Mouse (Mus musculus) limb, embryonic 12.5 days (tissue): Measurements from ENCODE around the gene Orc2. TPM values are rescaled to one million over a fixed set of nuclear protein-coding genes. Genes with fewer than 3 reads are reported as not detected.
A peak's percentile ranks its signal among the peaks of the same experiment; 100 is the strongest.

Experiments used
- ATAC-seq: fragments of 200-750 bp; cut with Nextera tagmentation; 2 replicates; pipeline ENCODE4 v1.8.0; 2017; ENCODE audit warnings: low read depth, moderate TSS enrichment; ENCODE audit not compliant: insufficient number of reproducible peaks, insufficient read depth, low FRiP score, low TSS enrichment
- H3K27ac ChIP-seq: fragments of 300-500 bp; sonication (generic); 2 replicates; pipeline ENCODE4 v1.5.1; 2016; ENCODE audit warnings: mild to moderate bottlenecking, moderate library complexity
- H3K27me3 ChIP-seq: fragments of 300-500 bp; sonication (generic); 2 replicates; pipeline ENCODE4 v1.6.1; 2016; ENCODE audit warnings: mild to moderate bottlenecking, moderate library complexity
- H3K36me3 ChIP-seq: fragments of 300-500 bp; sonication (generic); 2 replicates; pipeline ENCODE4 v1.6.1; 2016; ENCODE audit warnings: mild to moderate bottlenecking, moderate library complexity
- H3K4me1 ChIP-seq: fragments of 300-500 bp; sonication (generic); replicated peaks from 2 replicates; pipeline ENCODE4 v1.6.1; 2016
- H3K4me2 ChIP-seq: fragments of 300-500 bp; sonication (generic); 2 replicates; pipeline ENCODE4 v1.6.1; 2016; ENCODE audit warnings: mild to moderate bottlenecking, moderate library complexity
- H3K4me3 ChIP-seq: fragments of 300-500 bp; sonication (generic); replicated peaks from 2 replicates; pipeline ENCODE4 v1.5.1; 2016; ENCODE audit warnings: mild to moderate bottlenecking
- H3K9ac ChIP-seq: fragments of 300-500 bp; sonication (generic); replicated peaks from 2 replicates; pipeline ENCODE4 v1.6.1; 2016; ENCODE audit warnings: mild to moderate bottlenecking, moderate library complexity
- H3K9me3 ChIP-seq: fragments of 300-500 bp; sonication (generic); 2 replicates; pipeline ENCODE4 v1.6.1; 2016; ENCODE audit warnings: mild to moderate bottlenecking, moderate library complexity
- WGBS: fragments of 180-500 bp; shearing (Covaris S2); methylation state at CpG from one replicate; pipeline ENCODE4 v1.1.7; 2016; 5-methylcytosine and 5-hydroxymethylcytosine counted together
- polyA plus RNA-seq: library from polyadenylated mRNA; unstranded; fragments of >200 nt; fragmentation: Nextera tagmentation; extraction: Ambion mirVana; gene quantifications from 2 replicates; pipeline ENCODE4 v1.2.1, GENCODE M21; 2016

Orc2 gene
- polyA plus RNA-seq, 1 experiment from 2014 or later = 48.1 TPM

GRCm38 (mm10) chr1:58463935-58464334 lies 41.0 kb downstream of the Orc2 start:
- WGBS = 95% methylated on average over 2 of the region's 2 CpGs
- Histone ChIP-seq H3K27ac (no peak overlapping the region), H3K27me3 (no peaks in the 10 kb centered on the region), H3K9ac (no peak overlapping the region), H3K9me3 (no peaks in the 10 kb centered on the region), H3K36me3 (peaks cover 87% of the 10 kb centered on the region), H3K4me1 (no peaks in the 10 kb centered on the region), H3K4me2 (no peak overlapping the region), H3K4me3 (no peak overlapping the region)
- no peak for ATAC-seq

- Histone ChIP-seq H3K36me3 (peaks cover 95% of the 10 kb centered on the region), H3K4me2 (no peak overlapping the region), H3K9me3 (no peaks in the 10 kb centered on the region), H3K27me3 (no peaks in the 10 kb centered on the region), H3K27ac (no peak overlapping the region), H3K9ac (no peak overlapping the region), H3K4me1 (no peaks in the 10 kb centered on the region), H3K4me3 (no peak overlapping the region)
- no peak for ATAC-seq
- WGBS = 95% methylated on average over 3 of the region's 3 CpGs
These were observed 44.3 kb downstream of the Orc2 start for GRCm38 (mm10) chr1:58460566-58460965.

- 96% methylated on average over 2 of the region's 2 CpGs for WGBS
- Histone ChIP-seq H3K9me3 (no peaks in the 10 kb centered on the region), H3K27me3 (no peaks in the 10 kb centered on the region), H3K4me1 (no peaks in the 10 kb centered on the region), H3K4me3 (no peak overlapping the region), H3K4me2 (no peak overlapping the region), H3K27ac (no peak overlapping the region), H3K9ac (no peak overlapping the region), H3K36me3 (peaks cover 96% of the 10 kb centered on the region)
- no peak for ATAC-seq
These were observed 46.0 kb downstream of the Orc2 start for GRCm38 (mm10) chr1:58458867-58459266.

GRCm38 (mm10) chr1:58458175-58458574 lies 46.7 kb downstream of the Orc2 start:
- no peaks in the 10 kb centered on the region for H3K9me3 ChIP-seq

GRCm38 (mm10) chr1:58454316-58454715 lies 50.6 kb downstream of the Orc2 start:
- ATAC-seq = no peak
- H3K9me3 ChIP-seq = no peaks in the 10 kb centered on the region
- H3K36me3 ChIP-seq = peaks cover 94% of the 10 kb centered on the region
- H3K27ac ChIP-seq = no peak overlapping the region
- no peak overlapping the region for H3K4me3 ChIP-seq
- H3K4me1 ChIP-seq = no peaks in the 10 kb centered on the region
- no peak overlapping the region for H3K9ac ChIP-seq
- no peaks in the 10 kb centered on the region for H3K27me3 ChIP-seq
- no peak overlapping the region for H3K4me2 ChIP-seq
- 91% methylated on average over 6 of the region's 6 CpGs for WGBS

More at GRCm38 (mm10) chr1:58458175-58458574, 46.7 kb downstream of the Orc2 start:
- WGBS = 81% methylated on average over 5 of the region's 5 CpGs
- H3K4me1 ChIP-seq = no peaks in the 10 kb centered on the region
- H3K9ac ChIP-seq = no peak overlapping the region
- no peak for ATAC-seq
- no peak overlapping the region for H3K4me3 ChIP-seq
- no peak overlapping the region for H3K27ac ChIP-seq
- H3K27me3 ChIP-seq = no peaks in the 10 kb centered on the region
- H3K4me2 ChIP-seq = no peak overlapping the region
- peaks cover 96% of the 10 kb centered on the region for H3K36me3 ChIP-seq

GRCm38 (mm10) chr1:58448396-58448795 lies 56.5 kb downstream of the Orc2 start:
- ATAC-seq = no peak
- Histone ChIP-seq H3K9ac (no peak overlapping the region), H3K4me3 (no peak overlapping the region), H3K9me3 (no peaks in the 10 kb centered on the region), H3K4me2 (no peak overlapping the region), H3K36me3 (peaks cover 57% of the 10 kb centered on the region), H3K27ac (no peak overlapping the region), H3K27me3 (no peaks in the 10 kb centered on the region), H3K4me1 (peaks cover 23% of the 10 kb centered on the region)
- 89% methylated on average over 7 of the region's 7 CpGs for WGBS

- WGBS = 93% methylated on average over 7 of the region's 7 CpGs
- Histone ChIP-seq H3K4me3 (no peak overlapping the region), H3K4me2 (no peak overlapping the region), H3K9me3 (no peaks in the 10 kb centered on the region), H3K27me3 (no peaks in the 10 kb centered on the region), H3K27ac (no peak overlapping the region), H3K36me3 (peaks cover 50% of the 10 kb centered on the region), H3K9ac (no peak overlapping the region), H3K4me1 (peaks cover 23% of the 10 kb centered on the region)
- ATAC-seq = no peak
These were observed 57.1 kb downstream of the Orc2 start for GRCm38 (mm10) chr1:58447766-58448165.

GRCm38 (mm10) chr1:58445861-58446260 lies 59.0 kb downstream of the Orc2 start:
- no peak for ATAC-seq
- 16% methylated on average over 11 of the region's 11 CpGs for WGBS
- H3K27ac ChIP-seq = peak overlapping the region; percentile 90
- peaks cover 23% of the 10 kb centered on the region for H3K4me1 ChIP-seq
- no peaks in the 10 kb centered on the region for H3K9me3 ChIP-seq
- peak overlapping the region; percentile 65 for H3K4me3 ChIP-seq
- H3K27me3 ChIP-seq = no peaks in the 10 kb centered on the region
- peak overlapping the region; percentile 82 for H3K9ac ChIP-seq
- H3K36me3 ChIP-seq = peaks cover 46% of the 10 kb centered on the region
- H3K4me2 ChIP-seq = peak overlapping the region; percentile 73

- peak within 1 kb of the TSS; percentile 90 for H3K27ac ChIP-seq
- peak within 1 kb of the TSS; percentile 82 for H3K9ac ChIP-seq
- peaks cover 23% of the 10 kb centered on the region for H3K4me1 ChIP-seq
- peak within 1 kb of the TSS; percentile 73 for H3K4me2 ChIP-seq
- no peaks in the 10 kb centered on the region for H3K9me3 ChIP-seq
- H3K4me3 ChIP-seq = peak within 1 kb of the TSS; percentile 65
- no peaks in the 10 kb centered on the region for H3K27me3 ChIP-seq
- peak; percentile 91 for ATAC-seq
- peaks cover 46% of the 10 kb centered on the region for H3K36me3 ChIP-seq
- WGBS = under 1% methylated on average over 33 of the region's 33 CpGs
These were observed 59.7 kb downstream of the Orc2 start, which contains the start of the genes Nif3l1 and Ppil3 for GRCm38 (mm10) chr1:58445143-58445722. Gene Nif3l1 (plus strand): TSS chr1:58445151. Gene Ppil3 (minus strand): TSS chr1:58445486.

GRCm38 (mm10) chr1:58444691-58445090 lies 60.2 kb downstream of the Orc2 start:
- Histone ChIP-seq H3K9ac (peak overlapping the region; percentile 82), H3K4me1 (peaks cover 23% of the 10 kb centered on the region), H3K27me3 (no peaks in the 10 kb centered on the region), H3K27ac (peak overlapping the region; percentile 90), H3K4me2 (peak overlapping the region; percentile 73), H3K9me3 (no peaks in the 10 kb centered on the region), H3K4me3 (peak overlapping the region; percentile 65), H3K36me3 (peaks cover 48% of the 10 kb centered on the region)
- no peak for ATAC-seq
- 11% methylated on average over 10 of the region's 10 CpGs for WGBS

GRCm38 (mm10) chr1:58424551-58424950 lies 80.4 kb downstream of the Orc2 start:
- H3K36me3 ChIP-seq = peaks cover 21% of the 10 kb centered on the region
- 90% methylated on average over 3 of the region's 3 CpGs for WGBS
- H3K4me3 ChIP-seq = no peak overlapping the region; the same call in 1 of the 2 replicates

More at GRCm38 (mm10) chr1:58424551-58424950, 80.4 kb downstream of the Orc2 start:
- Histone ChIP-seq H3K9ac (no peak overlapping the region), H3K4me2 (no peak overlapping the region), H3K4me1 (peaks cover 17% of the 10 kb centered on the region), H3K27me3 (no peaks in the 10 kb centered on the region), H3K27ac (no peak overlapping the region), H3K9me3 (no peaks in the 10 kb centered on the region)
- ATAC-seq = no peak
